Mouse (Mus musculus): Measurements from ENCODE around the gene Ubqln4.

DNA sequence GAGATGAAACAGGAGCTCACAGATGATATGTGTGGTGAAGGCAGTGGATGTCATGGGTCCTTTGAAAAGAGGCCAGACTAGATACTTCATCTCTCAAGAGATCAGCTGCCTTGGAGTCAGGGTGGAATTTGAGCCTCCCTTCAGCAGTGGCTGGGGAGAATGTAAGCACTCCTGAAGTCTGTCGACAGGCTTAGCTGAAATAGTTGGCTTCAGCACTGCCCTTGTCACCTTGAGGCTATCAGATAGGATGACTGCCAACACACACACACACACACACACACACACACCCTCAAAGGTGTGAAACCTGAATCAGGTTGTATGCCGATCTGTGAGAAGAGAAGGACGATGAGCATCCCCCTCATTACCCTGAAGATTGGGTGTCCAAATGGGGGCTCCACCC is 37.5 kb downstream of the Ubqln4 start:
- TF ChIP-seq MAX (IDR thresholded peaks at IDR 0.05; ENCODE audit: low read length) (no peak), EP300 (IDR thresholded peaks at IDR 0.05; ENCODE audit: low read length) (no peak), SIN3A (IDR thresholded peaks at IDR 0.05; ENCODE audit: low read length) (no peak), ELF1 (IDR thresholded peaks at IDR 0.05; ENCODE audit: low read depth, low read length) (no peak), USF1 (IDR thresholded peaks at IDR 0.05; ENCODE audit: low read depth, low read length) (no peak), CHD2 (IDR thresholded peaks at IDR 0.05; ENCODE audit: low read length) (no peak)

Data from CH12.LX (cell line).